Mouse (Mus musculus) embryonic facial prominence, embryonic 14.5 days (tissue): Measurements from ENCODE around the gene Cstl1. TPM values are rescaled to one million over a fixed set of nuclear protein-coding genes. Genes with fewer than 3 reads are reported as not detected.

Experiments used
- ATAC-seq: fragments of 200-750 bp; cut with Nextera tagmentation; 2 replicates; pipeline ENCODE4 v1.8.0; 2017; ENCODE audit warnings: low read depth, moderate number of reproducible peaks, moderate TSS enrichment
- DNase-seq: peaks from one replicate; pipeline ENCODE4 v3.0.0-alpha.2; 2015; ENCODE audit warnings: low spot score
- H3K27ac ChIP-seq: fragments of 300-500 bp; sonication (generic); replicated peaks from 2 replicates; pipeline ENCODE4 v1.5.1; 2014; ENCODE audit warnings: low read depth, mild to moderate bottlenecking, low read length, moderate library complexity
- H3K27me3 ChIP-seq: fragments of 300-500 bp; sonication (generic); replicated peaks from 2 replicates; pipeline ENCODE4 v1.6.1; 2014; ENCODE audit warnings: low read length; ENCODE audit not compliant: control insufficient read depth, insufficient read depth
- H3K36me3 ChIP-seq: fragments of 300-500 bp; sonication (generic); 2 replicates; pipeline ENCODE4 v1.6.1; 2014; ENCODE audit warnings: low read length, mixed read lengths; ENCODE audit not compliant: control insufficient read depth, insufficient read depth
- H3K4me1 ChIP-seq: fragments of 300-500 bp; sonication (generic); 2 replicates; pipeline ENCODE4 v1.6.1; 2014; ENCODE audit warnings: antibody characterized with exemption, low read length; ENCODE audit not compliant: control insufficient read depth, insufficient read depth
- H3K4me2 ChIP-seq: fragments of 300-500 bp; sonication (generic); 2 replicates; pipeline ENCODE4 v1.6.1; 2014; ENCODE audit warnings: low read depth, mild to moderate bottlenecking, low read length, moderate library complexity, mixed read lengths
- H3K4me3 ChIP-seq: fragments of 300-500 bp; sonication (generic); 2 replicates; pipeline ENCODE4 v1.5.1; 2014; ENCODE audit warnings: low read depth, mild to moderate bottlenecking, low read length
- H3K9ac ChIP-seq: fragments of 300-500 bp; sonication (generic); 2 replicates; pipeline ENCODE4 v1.6.1; 2014; ENCODE audit warnings: low read depth, mild to moderate bottlenecking, low read length, moderate library complexity, mixed read lengths
- H3K9me3 ChIP-seq: fragments of 300-500 bp; sonication (generic); 2 replicates; pipeline ENCODE4 v1.6.1; 2016; ENCODE audit warnings: low read length; ENCODE audit not compliant: control insufficient read depth
- WGBS: fragments of 180-500 bp; shearing (Covaris S2); extraction: QIAGEN DNeasy Blood & Tissue Kit; methylation state at CpG from one replicate; pipeline ENCODE4 v1.1.7; 2014; 5-methylcytosine and 5-hydroxymethylcytosine counted together
- polyA plus RNA-seq: library from polyadenylated mRNA; unstranded; fragments of >200 nt; fragmentation: Nextera tagmentation; extraction: Ambion mirVana; gene quantifications from 2 replicates; pipeline ENCODE4 v1.2.1, GENCODE M21; 2014

Gene Cstl1
- polyA plus RNA-seq, 1 experiment from 2014 or later = not detected

- DNase-seq (no peak), ATAC-seq (no peak)
- Histone ChIP-seq H3K4me1 (no peaks in the 10 kb centered on the region), H3K36me3 (no peaks in the 10 kb centered on the region), H3K27ac (no peak within 1 kb of the TSS), H3K4me3 (no peak within 1 kb of the TSS), H3K27me3 (no peaks in the 10 kb centered on the region), H3K9ac (no peak within 1 kb of the TSS), H3K9me3 (no peaks in the 10 kb centered on the region), H3K4me2 (no peak within 1 kb of the TSS)
- 84% methylated on average over 1 of the region's 1 CpGs for WGBS
Observed at GRCm38 (mm10) chr2:148798485-148798884, 48.3 kb downstream of the Cstl1 start, which contains the start of gene Cst8. TSS of gene Cst8 (plus strand) at chr2:148798785.

- H3K4me3 ChIP-seq = no peak overlapping the region
- WGBS = 39% methylated on average over 3 of the region's 3 CpGs
- no peaks in the 10 kb centered on the region for H3K4me1 ChIP-seq
- no peaks in the 10 kb centered on the region for H3K9me3 ChIP-seq
- ATAC-seq (no peak), DNase-seq (peak; percentile 1)
- H3K27ac ChIP-seq = no peak overlapping the region
- no peaks in the 10 kb centered on the region for H3K27me3 ChIP-seq
- no peaks in the 10 kb centered on the region for H3K36me3 ChIP-seq
- no peak overlapping the region for H3K9ac ChIP-seq
- H3K4me2 ChIP-seq = no peak overlapping the region
Observed at GRCm38 (mm10) chr2:148801491-148801921, 51.3 kb downstream of the Cstl1 start.

Other genes starting within 250 kb of the Cstl1 start
- 71.1 and 79.9 TPM in 2 replicates for gene Nxt1, start 77.8 kb upstream of the Cstl1 start, polyA plus RNA-seq
- 22.4 and 23.3 TPM in 2 replicates for gene Gzf1, start 69.3 kb upstream of the Cstl1 start, polyA plus RNA-seq
- 5.9 and 6.5 TPM in 2 replicates for gene Napb, start 17.9 kb upstream of the Cstl1 start, polyA plus RNA-seq
- not detected in 2 replicates for gene Cst11, start 21.1 kb downstream of the Cstl1 start, polyA plus RNA-seq
- gene 8030411F24Rik, start 31.7 kb downstream of the Cstl1 start, polyA plus RNA-seq = not detected in 2 replicates
- not detected in 2 replicates for gene Cst12, start 39.0 kb downstream of the Cstl1 start, polyA plus RNA-seq
- gene Cst8, start 48.4 kb downstream of the Cstl1 start, polyA plus RNA-seq = not detected in 2 replicates
- gene Cst13, start 69.7 kb downstream of the Cstl1 start, polyA plus RNA-seq = not detected in 2 replicates
- gene Cst9, start 84.8 kb downstream of the Cstl1 start, polyA plus RNA-seq = not detected in 2 replicates
- not detected in 2 replicates for gene 9230104L09Rik, start 114.7 kb downstream of the Cstl1 start, polyA plus RNA-seq
- gene Cst3, start 125.3 kb downstream of the Cstl1 start, polyA plus RNA-seq = 548 and 591 TPM in 2 replicates